Comparison of ENCODE assay signal across 16 mouse cellular contexts in the genomic region with DNA sequence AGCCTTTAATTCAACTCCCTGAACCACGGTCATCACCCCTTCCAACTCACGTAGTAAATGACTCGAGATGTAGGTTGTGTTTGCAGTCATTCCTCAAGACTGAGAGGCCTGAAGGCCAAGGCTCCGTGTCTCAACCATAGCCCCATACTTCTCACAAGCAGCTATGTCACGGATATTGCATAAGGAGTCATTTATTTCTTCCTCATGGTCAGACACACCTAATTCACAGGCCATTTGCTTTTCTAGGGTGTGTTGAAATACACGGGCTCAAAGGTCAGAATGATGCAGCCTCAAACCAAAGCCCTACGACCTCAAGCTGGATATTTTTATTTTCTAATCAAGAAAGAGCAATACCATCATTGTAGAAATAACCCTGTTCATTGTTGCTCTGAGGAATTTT. TPM values are rescaled to one million over a fixed set of nuclear protein-coding genes. Genes with fewer than 3 reads are reported as not detected.
"Had no signal": no experiment of that assay in that cellular context is flagged by ENCODE, and none has a peak within 500 bp of the region (broad histone marks: within the 10 kb centered on the region; RNA-seq: fewer than 3 reads in every experiment).

No protein-coding gene starts in this region.

- H3K27ac ChIP-seq: kidney, embryonic 15.5 days; left cerebral cortex, adult 2 months; limb, embryonic 10.5 days; liver, embryonic 14.5 days; macrophage; midbrain, embryonic 13.5 days; neural tube, embryonic 15.5 days had no signal

- H3K36me3 ChIP-seq: kidney, embryonic 15.5 days; limb, embryonic 10.5 days; midbrain, embryonic 13.5 days; neural tube, embryonic 15.5 days had no signal

- ATAC-seq: lung, postnatal 0 days; midbrain, embryonic 13.5 days had no signal

- H3K4me2 ChIP-seq: kidney, embryonic 15.5 days; midbrain, embryonic 13.5 days; neural tube, embryonic 15.5 days had no signal

- H3K9me3 ChIP-seq: kidney, embryonic 15.5 days; limb, embryonic 10.5 days; midbrain, embryonic 13.5 days; neural tube, embryonic 15.5 days had no signal

- H3K9ac ChIP-seq: kidney, embryonic 15.5 days; liver, embryonic 14.5 days; midbrain, embryonic 13.5 days; neural tube, embryonic 15.5 days had no signal

- H3K27me3 ChIP-seq: kidney, embryonic 15.5 days; midbrain, embryonic 13.5 days; neural tube, embryonic 15.5 days had no signal

- H3K4me3 ChIP-seq: kidney, embryonic 15.5 days; left cerebral cortex, adult 2 months; limb, embryonic 10.5 days; midbrain, embryonic 13.5 days; myocyte; neural tube, embryonic 15.5 days had no signal

- DNase-seq: kidney, adult 2 months; kidney, postnatal 14 days; lung, adult 2 months; right cerebral cortex, adult 18-20 months; right cerebral cortex, postnatal 25 days; thymus, adult 18-20 months; thymus, postnatal 14 days had no signal

RNA-seq across cellular contexts. Expression of a gene that starts 2.5 kb away (rescaled TPM):
- polyA plus RNA-seq: myocyte had no signal
